Comparison of ENCODE assay signal across 8 mouse cellular contexts in genomic region chr11:53979788-53980621, GRCm38 (mm10). TPM values are rescaled to one million over a fixed set of nuclear protein-coding genes. Genes with fewer than 3 reads are reported as not detected.
DNase-seq lines count a peak whose midpoint lies in the region; ATAC-seq and TF ChIP-seq lines count a peak whose summit lies in the region.

Gene Slc22a21, minus strand, starts transcription at chr11:53980332.

- H3K4me1 ChIP-seq in cerebellum, adult 2 months (ENCODE audit: control insufficient read depth, insufficient read depth, low read length) = no peaks in the 10 kb centered on the region
- peaks cover 2% of the 10 kb centered on the region; the same call in 1 of the 2 replicates for H3K4me1 ChIP-seq in forebrain, postnatal 0 days (ENCODE audit: insufficient read depth)
- no peaks in the 10 kb centered on the region for H3K4me1 ChIP-seq in lung, postnatal 0 days (ENCODE audit: insufficient read depth, low read depth, low read length)

- peak; percentile 75 for DNase-seq in MN1 (ENCODE audit: low spot score)
- peak; percentile 38 to 46 for DNase-seq in cerebellum, adult 2 months
- DNase-seq in forebrain, postnatal 0 days = peak; percentile 63
- DNase-seq in heart, postnatal 4 days = peak; percentile 85
- peak; percentile 67 for DNase-seq in layer of hippocampus, adult 9-11 months
- peak; percentile 91 for DNase-seq in lung, postnatal 0 days (ENCODE audit: low spot score)
- peak; percentile 48 for DNase-seq in ovary, postnatal 10 days (ENCODE audit: low spot score)
- peak; percentile 23 to 49 for DNase-seq in thymus, postnatal 10 days (ENCODE audit: low spot score in 2 of 2)

- TF ChIP-seq POLR2A in cerebellum, adult 2 months (IDR thresholded peaks at IDR 0.05; ENCODE audit: borderline replicate concordance, insufficient read depth, low read length) = no peak

- H3K4me2 ChIP-seq in forebrain, postnatal 0 days (ENCODE audit: low read depth) = peak within 1 kb of the TSS; percentile 91
- H3K4me2 ChIP-seq in lung, postnatal 0 days (replicated peaks; ENCODE audit: low read depth, low read length) = peak within 1 kb of the TSS; percentile 87

- no peaks in the 10 kb centered on the region for H3K9me3 ChIP-seq in forebrain, postnatal 0 days (ENCODE audit: low read length)
- no peaks in the 10 kb centered on the region for H3K9me3 ChIP-seq in lung, postnatal 0 days (ENCODE audit: low read length)

- no peak within 1 kb of the TSS for H3K27ac ChIP-seq in cerebellum, adult 2 months (ENCODE audit: insufficient read depth, low read length)
- 0 out of 2 replicates have a peak within 1 kb of the TSS, but pooled peaks have one; percentile 15 for H3K27ac ChIP-seq in forebrain, postnatal 0 days (ENCODE audit: low read depth, low read length)
- H3K27ac ChIP-seq in lung, postnatal 0 days (ENCODE audit: low read length) = no peak within 1 kb of the TSS

- TF ChIP-seq CTCF in cerebellum, adult 2 months (IDR thresholded peaks at IDR 0.05; ENCODE audit: borderline replicate concordance, insufficient read depth, low read depth, low read length) = no peak
- TF ChIP-seq CTCF in forebrain, postnatal 0 days (IDR thresholded peaks at IDR 0.05; ENCODE audit: low read depth) = no peak
- no peak for TF ChIP-seq CTCF in lung, postnatal 0 days (IDR thresholded peaks at IDR 0.05)

- no peak for TF ChIP-seq EP300 in lung, postnatal 0 days (IDR thresholded peaks at IDR 0.05)

- peak within 1 kb of the TSS; percentile 59 for H3K4me3 ChIP-seq in cerebellum, adult 2 months (replicated peaks; ENCODE audit: insufficient read depth, low read depth, low read length)
- H3K4me3 ChIP-seq in forebrain, postnatal 0 days (ENCODE audit: low read depth, low read length) = peak within 1 kb of the TSS; percentile 58
- peak within 1 kb of the TSS; percentile 54 for H3K4me3 ChIP-seq in lung, postnatal 0 days (ENCODE audit: low read depth, low read length)

- peak; percentile 93 for ATAC-seq in forebrain, postnatal 0 days
- ATAC-seq in lung, postnatal 0 days = peak; percentile 98

- H3K9ac ChIP-seq in forebrain, postnatal 0 days = peak within 1 kb of the TSS; percentile 57
- H3K9ac ChIP-seq in lung, postnatal 0 days (replicated peaks; ENCODE audit: low read depth) = peak within 1 kb of the TSS; percentile 51

- H3K36me3 ChIP-seq in forebrain, postnatal 0 days (ENCODE audit: insufficient read depth) = no peaks in the 10 kb centered on the region
- no peaks in the 10 kb centered on the region for H3K36me3 ChIP-seq in lung, postnatal 0 days (ENCODE audit: insufficient read depth, low read length)

- 3% methylated on average over 73 of the region's 73 CpGs for WGBS in cerebellum, adult 2 months
- WGBS in forebrain, postnatal 0 days = 2% methylated on average over 73 of the region's 73 CpGs
- 3% methylated on average over 73 of the region's 73 CpGs for WGBS in lung, postnatal 0 days

- no peaks in the 10 kb centered on the region for H3K27me3 ChIP-seq in cerebellum, adult 2 months (ENCODE audit: control insufficient read depth, insufficient read depth, low read length)
- no peaks in the 10 kb centered on the region for H3K27me3 ChIP-seq in forebrain, postnatal 0 days (ENCODE audit: insufficient read depth, low read length)
- H3K27me3 ChIP-seq in lung, postnatal 0 days (replicated peaks; ENCODE audit: insufficient read depth, low read length) = no peaks in the 10 kb centered on the region

RNA-seq across cellular contexts. Expression of gene Slc22a21, which starts in this region (rescaled TPM):
- 2.4 and 2.7 TPM in 2 replicates for polyA plus RNA-seq in cerebellum, adult 2 months (2012; rRNA removed)
- total RNA-seq in forebrain, postnatal 0 days (2014; rRNA removed) = 3.3 and 5.1 TPM in 2 replicates
- 2.4 and 4.8 TPM in 2 replicates for polyA plus RNA-seq in forebrain, postnatal 0 days (2015; fragmentation: Nextera tagmentation; extraction: Ambion mirVana)
- 1 to 10 TPM; 1.9 to 2.4 TPM for total RNA-seq in heart, postnatal 4 days (2021)
- 2.6 TPM in 2 replicates for polyA plus RNA-seq in lung, postnatal 0 days (2015; fragmentation: Nextera tagmentation; extraction: Ambion mirVana)

Comparison
In these comparisons a context has a peak if more than half of its experiments do, and no peak if none do; other contexts are left out.
1. DNase-seq: peak in every context shown above with its lines; median percentile 91 in lung, postnatal 0 days; 85 in heart, postnatal 4 days; 75 in MN1; 67 in layer of hippocampus, adult 9-11 months; 63 in forebrain, postnatal 0 days; 48 in ovary, postnatal 10 days; 42 in cerebellum, adult 2 months; 36 in thymus, postnatal 10 days.